Mouse (Mus musculus) intestine, postnatal 0 days (tissue): Measurements from ENCODE around the gene Trim13. TPM values are rescaled to one million over a fixed set of nuclear protein-coding genes. Genes with fewer than 3 reads are reported as not detected.
"Not testable (repeated sequence)": the region's sequence is repeated elsewhere in the genome, so short reads cannot be mapped to it uniquely, and the experiment has no call there.

Experiments
- ATAC-seq: fragments of 200-750 bp; cut with Nextera tagmentation; 2 replicates; pipeline ENCODE4 v1.8.0; 2017; ENCODE audit warnings: mild to moderate bottlenecking, moderate TSS enrichment, moderate library complexity
- H3K27ac ChIP-seq: fragments of 300-500 bp; sonication (generic); 2 replicates; pipeline ENCODE4 v1.5.1; 2014; ENCODE audit warnings: mild to moderate bottlenecking, low read depth, low read length, moderate library complexity
- H3K27me3 ChIP-seq: fragments of 300-500 bp; sonication (generic); replicated peaks from 2 replicates; pipeline ENCODE4 v1.6.1; 2014; ENCODE audit warnings: low read length, mixed read lengths; ENCODE audit not compliant: control insufficient read depth, insufficient read depth
- H3K36me3 ChIP-seq: fragments of 300-500 bp; sonication (generic); 2 replicates; pipeline ENCODE4 v1.6.1; 2014; ENCODE audit warnings: mild to moderate bottlenecking, moderate library complexity; ENCODE audit not compliant: control insufficient read depth, insufficient read depth
- H3K4me1 ChIP-seq: fragments of 300-500 bp; sonication (generic); replicated peaks from 2 replicates; pipeline ENCODE4 v1.6.1; 2014; ENCODE audit warnings: antibody characterized with exemption, low read length, mixed read lengths; ENCODE audit not compliant: control insufficient read depth, insufficient read depth
- H3K4me2 ChIP-seq: fragments of 300-500 bp; sonication (generic); replicated peaks from 2 replicates; pipeline ENCODE4 v1.6.1; 2014; ENCODE audit warnings: low read depth, mild to moderate bottlenecking, moderate library complexity
- H3K4me3 ChIP-seq: fragments of 300-500 bp; sonication (generic); 2 replicates; pipeline ENCODE4 v1.5.1; 2014; ENCODE audit warnings: low read depth, low read length
- H3K9ac ChIP-seq: fragments of 300-500 bp; sonication (generic); 2 replicates; pipeline ENCODE4 v1.6.1; 2014; ENCODE audit warnings: mild to moderate bottlenecking, low read depth, low read length
- H3K9me3 ChIP-seq: fragments of 300-500 bp; sonication (generic); 2 replicates; pipeline ENCODE4 v1.6.1; 2016; ENCODE audit warnings: mixed run types; ENCODE audit not compliant: control insufficient read depth
- CTCF ChIP-seq: sonication (generic); IDR thresholded peaks from 2 replicates; pipeline ENCODE4 v1.5.1; 2016; ENCODE audit warnings: low read depth, mild to moderate bottlenecking, control low read depth, antibody characterized with exemption, moderate library complexity
- WGBS: fragments of 180-500 bp; shearing (Covaris S2); extraction: QIAGEN DNeasy Blood & Tissue Kit; methylation state at CpG from one replicate; pipeline ENCODE4 v1.1.7; 2014; 5-methylcytosine and 5-hydroxymethylcytosine counted together
- polyA plus RNA-seq: library from polyadenylated mRNA; unstranded; fragments of >200 nt; fragmentation: Nextera tagmentation; extraction: Ambion mirVana; gene quantifications from 2 replicates; pipeline ENCODE4 v1.2.1, GENCODE M21; 2015

The Trim13 gene
- polyA plus RNA-seq, 1 experiment from 2014 or later, result 7.9 TPM

DNA sequence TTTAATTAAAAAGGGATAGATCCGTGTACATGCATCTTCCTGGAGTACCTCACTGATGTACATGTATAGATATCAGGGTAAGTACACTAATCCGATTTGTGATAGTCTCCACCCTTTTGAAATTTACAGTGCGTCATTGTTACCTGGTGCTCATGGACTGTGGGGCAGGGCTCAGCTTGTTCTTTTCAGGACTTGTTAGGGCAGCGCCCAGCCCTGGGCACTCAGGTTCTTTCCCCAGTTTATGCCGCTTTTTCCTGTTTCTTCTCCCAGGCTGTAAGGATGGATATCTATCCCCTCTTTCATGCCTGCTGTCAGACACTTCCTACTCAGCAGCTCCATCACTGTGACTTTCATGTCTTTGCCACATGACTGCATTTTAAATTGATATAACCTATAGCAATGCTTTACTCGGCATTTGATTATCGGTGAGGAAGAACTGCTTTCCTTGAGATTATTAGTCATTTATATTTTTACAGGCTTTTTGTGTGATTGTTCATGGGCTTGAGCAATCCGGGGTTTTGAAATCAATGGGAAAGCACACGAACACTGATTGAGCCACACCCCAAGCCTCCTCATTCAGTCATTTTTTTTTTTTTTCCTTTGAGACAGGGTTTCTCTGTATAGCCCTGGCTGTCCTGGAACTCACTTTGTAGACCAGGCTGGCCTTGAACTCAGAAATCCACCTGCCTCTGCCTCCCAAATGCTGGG, 1.2 kb upstream of the Trim13 start:
- no peaks in the 10 kb centered on the region for H3K4me1 ChIP-seq
- no peak for TF ChIP-seq CTCF
- no peak for ATAC-seq
- H3K27me3 ChIP-seq, result no peaks in the 10 kb centered on the region
- no peak overlapping the region for H3K4me2 ChIP-seq
- 63% methylated on average over 9 of the region's 9 CpGs for WGBS
- H3K27ac ChIP-seq, result no peak overlapping the region
- H3K36me3 ChIP-seq, result no peaks in the 10 kb centered on the region; the same call in 1 of the 2 replicates
- no peaks in the 10 kb centered on the region for H3K9me3 ChIP-seq
- H3K4me3 ChIP-seq, result no peak overlapping the region
- H3K9ac ChIP-seq, result no peak overlapping the region

DNA sequence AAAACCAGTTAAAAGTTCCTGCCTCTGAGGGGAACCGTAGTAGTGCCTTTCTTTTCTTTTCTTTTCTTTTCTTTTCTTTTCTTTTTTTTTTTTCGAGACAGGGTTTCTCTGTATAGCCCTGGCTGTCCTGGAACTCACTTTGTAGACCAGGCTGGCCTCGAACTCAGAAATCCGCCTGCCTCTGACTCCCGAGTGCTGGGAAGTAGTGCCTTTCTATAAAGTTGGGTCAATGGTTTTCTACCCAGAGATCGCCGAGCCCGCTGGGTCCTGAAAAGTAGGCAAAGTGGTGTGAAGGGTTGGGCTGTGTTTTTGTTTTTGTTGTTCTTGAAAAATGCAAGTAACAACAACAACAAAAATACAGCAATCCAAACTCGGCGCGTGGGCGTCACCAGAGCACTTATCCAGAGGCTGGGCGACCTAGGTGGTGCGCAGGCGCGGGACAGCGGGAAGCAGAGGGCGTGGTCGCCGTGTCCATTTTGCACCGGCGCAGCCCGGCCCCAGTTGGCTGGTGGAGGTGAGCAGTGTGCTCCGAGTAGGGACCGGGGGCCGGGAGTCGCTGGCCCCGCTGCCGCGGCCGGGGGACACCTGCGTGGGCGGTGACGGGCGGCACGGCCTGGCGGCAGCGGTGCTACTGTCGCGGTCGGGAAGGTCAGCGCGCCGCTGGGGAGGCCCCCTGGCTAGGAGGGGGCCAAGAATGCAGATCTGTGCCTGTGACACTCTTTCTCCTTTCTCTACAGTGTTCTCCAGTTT, 1.2 kb downstream of the Trim13 start:
- H3K4me3 ChIP-seq, result peak overlapping the region; percentile 81
- H3K36me3 ChIP-seq, result peaks cover 3% of the 10 kb centered on the region; the same call in 1 of the 2 replicates
- TF ChIP-seq CTCF, result no peak
- no peaks in the 10 kb centered on the region for H3K9me3 ChIP-seq
- no peaks in the 10 kb centered on the region for H3K27me3 ChIP-seq
- peak overlapping the region; percentile 66 for H3K27ac ChIP-seq
- H3K9ac ChIP-seq, result peak overlapping the region; percentile 79
- peak overlapping the region; percentile 67 for H3K4me2 ChIP-seq
- 6% methylated on average over 44 of the region's 44 CpGs for WGBS
- no peaks in the 10 kb centered on the region for H3K4me1 ChIP-seq
- peak; percentile 91 for ATAC-seq

DNA sequence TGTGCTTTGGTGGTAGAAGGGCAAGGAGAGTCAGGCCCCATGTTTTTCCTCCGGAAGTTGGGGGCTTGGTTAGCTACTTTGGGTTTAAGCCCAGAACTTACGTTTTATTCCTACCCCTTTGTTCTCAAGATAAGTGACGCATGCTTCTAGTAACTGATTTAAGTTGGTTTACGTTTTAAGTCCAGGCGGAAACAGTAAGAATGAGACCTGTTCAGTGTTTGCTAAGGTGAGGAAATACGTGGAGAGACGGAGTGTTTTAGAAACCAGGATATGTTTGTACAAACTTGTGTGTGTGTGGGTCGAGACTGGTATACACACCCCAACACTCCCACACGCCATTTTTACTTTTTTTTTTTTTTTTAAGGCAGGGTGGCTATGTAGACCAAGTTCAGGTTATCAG, 3.3 kb downstream of the Trim13 start:
- no peaks in the 10 kb centered on the region for H3K9me3 ChIP-seq
- no peak for TF ChIP-seq CTCF
- H3K27ac ChIP-seq, result no peak overlapping the region
- H3K9ac ChIP-seq, result no peak overlapping the region
- H3K36me3 ChIP-seq, result peaks cover 7% of the 10 kb centered on the region; the same call in 1 of the 2 replicates
- no peaks in the 10 kb centered on the region for H3K4me1 ChIP-seq
- no peak for ATAC-seq
- no peak overlapping the region for H3K4me2 ChIP-seq
- no peak overlapping the region for H3K4me3 ChIP-seq
- WGBS, result 71% methylated on average over 9 of the region's 9 CpGs
- no peaks in the 10 kb centered on the region for H3K27me3 ChIP-seq

DNA sequence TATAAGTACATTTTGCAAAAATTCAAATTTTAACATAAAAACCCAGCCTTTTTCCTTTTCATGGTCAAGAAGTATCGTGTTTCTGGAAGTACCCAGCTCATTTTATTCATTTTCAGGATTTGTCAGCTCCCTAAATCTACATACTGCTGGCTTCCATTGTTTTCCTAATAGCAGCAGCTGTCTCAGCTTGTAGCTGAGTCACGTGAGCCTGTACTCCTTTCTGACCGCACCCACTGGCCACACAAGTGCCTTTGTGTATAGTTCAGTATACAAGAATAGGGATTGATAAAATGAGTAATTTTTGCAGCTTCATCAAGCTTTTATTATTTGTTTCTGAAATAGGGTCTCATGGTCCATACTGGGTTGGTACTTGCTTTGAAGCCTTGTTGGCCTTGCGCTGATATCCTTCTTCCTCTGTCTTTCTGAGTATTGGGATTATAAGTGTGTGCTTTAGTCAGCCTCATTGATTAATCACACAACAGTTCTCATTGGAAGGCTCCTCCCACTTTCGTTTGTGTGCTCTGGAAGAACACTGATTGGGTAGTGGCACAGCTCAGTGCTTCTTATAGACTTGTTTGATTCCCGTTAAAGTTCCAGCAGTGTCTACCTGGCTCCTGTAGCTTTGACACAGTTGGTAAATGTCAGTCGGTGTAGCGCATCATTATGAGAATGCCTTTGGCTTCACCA, 5.2 kb downstream of the Trim13 start:
- Histone ChIP-seq H3K4me1 (no peaks in the 10 kb centered on the region), H3K27ac (no peak overlapping the region), H3K9ac (no peak overlapping the region), H3K9me3 (no peaks in the 10 kb centered on the region), H3K36me3 (peaks cover 9% of the 10 kb centered on the region; the same call in 1 of the 2 replicates), H3K27me3 (no peaks in the 10 kb centered on the region), H3K4me2 (no peak overlapping the region), H3K4me3 (no peak overlapping the region)
- no peak for TF ChIP-seq CTCF
- 82% methylated on average over 8 of the region's 8 CpGs for WGBS
- no peak for ATAC-seq

DNA sequence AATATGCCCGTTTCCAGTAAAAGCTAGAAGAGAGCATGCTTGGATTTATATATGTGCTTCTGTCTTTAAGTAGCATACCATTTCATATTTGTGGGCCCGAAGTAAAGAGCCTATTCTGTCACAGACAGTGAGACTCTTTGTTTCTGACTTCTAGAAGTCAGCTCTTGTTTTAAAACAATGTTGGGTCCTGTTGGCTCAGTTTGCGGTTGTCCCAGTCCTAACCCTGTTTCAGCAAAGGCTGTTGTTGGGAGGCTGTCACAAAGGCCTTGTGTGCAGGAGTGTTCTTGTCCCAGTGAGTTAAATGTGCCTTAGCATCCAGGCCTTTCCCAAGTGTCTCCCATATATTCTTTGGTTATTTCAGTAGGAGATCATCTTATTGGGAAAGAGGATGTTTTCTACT, 6.0 kb downstream of the Trim13 start:
- H3K9ac ChIP-seq, result no peak overlapping the region
- no peak overlapping the region for H3K4me3 ChIP-seq
- no peaks in the 10 kb centered on the region for H3K27me3 ChIP-seq
- no peak overlapping the region for H3K27ac ChIP-seq
- 90% methylated on average over 3 of the region's 3 CpGs for WGBS
- H3K36me3 ChIP-seq, result peaks cover 9% of the 10 kb centered on the region; the same call in 1 of the 2 replicates
- H3K4me2 ChIP-seq, result no peak overlapping the region
- no peak for TF ChIP-seq CTCF
- no peaks in the 10 kb centered on the region for H3K4me1 ChIP-seq
- ATAC-seq, result no peak
- H3K9me3 ChIP-seq, result no peaks in the 10 kb centered on the region

DNA sequence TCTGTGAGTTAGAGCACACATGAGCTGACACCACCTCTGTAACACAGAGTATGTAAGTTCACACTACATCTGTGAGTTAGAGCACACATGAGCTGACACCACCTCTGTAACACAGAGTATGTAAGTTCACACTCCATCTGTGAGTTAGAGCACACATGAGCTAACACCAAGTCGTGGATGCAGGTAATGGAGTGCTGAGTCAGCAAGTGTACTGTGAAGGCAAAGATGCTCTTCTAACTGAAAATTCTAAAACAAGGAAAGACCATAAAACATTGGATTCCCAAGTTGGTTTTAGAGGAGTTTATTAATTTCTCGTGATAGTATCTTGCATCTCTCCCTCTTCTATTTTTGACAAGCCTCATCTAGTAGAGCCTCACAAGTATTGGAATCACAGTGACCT, 8.0 kb downstream of the Trim13 start:
- not testable (repeated sequence) for H3K9ac ChIP-seq, ATAC-seq, H3K27ac ChIP-seq, H3K9me3 ChIP-seq, H3K4me1 ChIP-seq, H3K27me3 ChIP-seq, H3K4me3 ChIP-seq, H3K4me2 ChIP-seq, H3K36me3 ChIP-seq
- whole genome bisulfite sequencing, result 89% methylated on average over 2 of the region's 2 CpGs
